Mouse (Mus musculus) bone marrow macrophage, adult 2 months (primary cell): ENCODE results near the gene Parp3.

Source experiments
- CTCF ChIP-seq: IDR thresholded peaks from 2 replicates; pipeline ENCODE4 v1.5.1; 2012; ENCODE audit warnings: low read depth, mild to moderate bottlenecking, low read length, moderate library complexity
- POLR2A ChIP-seq: IDR thresholded peaks from 2 replicates; pipeline ENCODE4 v1.6.1; 2012; ENCODE audit warnings: mild to moderate bottlenecking, low read depth, low read length, borderline replicate concordance

- TF ChIP-seq CTCF (no peak), POLR2A (no peak)
Measured at GRCm38 (mm10) chr9:106430015-106430264, 46.8 kb downstream of the Parp3 start.
